Mouse (Mus musculus): ENCODE measurements around the gene Ift43. TPM values are rescaled to one million over a fixed set of nuclear protein-coding genes. Genes with fewer than 3 reads are reported as not detected.
A peak's percentile ranks its signal among the peaks of the same experiment; 100 is the strongest.

The Ift43 gene
- 79.2 and 80.3 TPM in 2 replicates for polyA plus RNA-seq (2014; fragmentation: Nextera tagmentation; extraction: Ambion mirVana)

DNA sequence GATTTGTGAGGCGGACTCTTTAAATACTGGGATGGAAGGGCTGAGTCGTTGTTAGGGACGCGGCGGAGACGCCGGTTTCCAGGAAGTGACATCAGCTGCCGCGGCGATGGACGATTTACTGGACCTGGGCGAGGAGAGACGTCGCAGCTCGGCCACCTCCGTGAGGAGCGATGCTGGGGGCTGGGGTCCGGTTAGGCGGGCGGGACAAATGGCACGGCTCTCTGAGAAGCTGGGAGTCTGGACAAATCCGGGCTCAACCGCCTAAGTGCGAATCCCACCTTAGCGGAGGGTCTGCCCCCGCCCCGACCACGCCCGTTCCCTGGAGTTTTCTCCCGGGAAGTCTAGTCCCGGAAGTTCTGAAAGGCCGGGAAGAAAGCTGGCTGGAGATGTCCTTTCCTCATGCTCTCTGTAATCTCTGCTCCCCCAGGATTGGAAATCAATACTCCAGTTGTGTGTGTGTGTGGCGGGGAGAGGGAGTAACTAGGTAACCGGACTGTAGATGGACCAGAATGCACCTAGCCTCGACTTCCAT, at the start of gene Ift43:
Ift43 (plus strand) TSS at position 61 of the 532 bp plus-strand sequence.
- peak; percentile 89 for DNase-seq (ENCODE audit: low spot score)
- Histone ChIP-seq H3K27ac (replicated peaks; ENCODE audit: low read depth, low read length) (no peak within 1 kb of the TSS), H3K27me3 (replicated peaks; ENCODE audit: control insufficient read depth, insufficient read depth, low read length) (no peaks in the 10 kb centered on the region), H3K4me2 (ENCODE audit: low read depth, low read length) (peak within 1 kb of the TSS; percentile 78), H3K9me3 (ENCODE audit: control insufficient read depth, low read length) (no peaks in the 10 kb centered on the region), H3K4me1 (ENCODE audit: control insufficient read depth, insufficient read depth, low read length) (peaks cover 6% of the 10 kb centered on the region; the same call in 1 of the 2 replicates), H3K4me3 (ENCODE audit: low read depth, low read length) (peak within 1 kb of the TSS; percentile 61), H3K9ac (ENCODE audit: low read depth, low read length) (peak within 1 kb of the TSS; percentile 67), H3K36me3 (ENCODE audit: control insufficient read depth, insufficient read depth, low read length) (peaks cover 12% of the 10 kb centered on the region; the same call in 1 of the 2 replicates)
- peak; percentile 41; the same call in 1 of the 2 replicates for ATAC-seq (ENCODE audit: low read depth)
- under 1% methylated on average over 26 of the region's 35 CpGs for WGBS

DNA sequence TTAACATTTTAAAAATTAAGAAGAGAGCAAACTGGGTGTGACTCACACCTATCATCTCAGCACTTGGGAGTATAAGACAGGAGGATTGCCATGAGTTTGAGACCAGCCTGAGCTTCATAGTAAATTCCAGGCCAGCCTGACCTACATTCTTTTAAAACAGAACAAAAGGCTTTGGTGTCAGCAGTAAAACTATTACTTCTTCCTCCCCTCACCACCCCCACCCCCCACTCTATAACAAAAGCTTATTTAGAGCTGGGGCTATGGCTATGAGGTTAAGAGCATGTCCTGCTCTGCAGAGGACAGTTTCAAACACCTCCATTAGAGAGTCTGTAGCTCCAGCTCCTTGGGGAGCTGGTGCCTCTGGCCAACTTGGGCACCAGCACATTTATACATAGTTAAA, 46.8 kb upstream of the Ift43 start:
- no peak overlapping the region for H3K4me3 ChIP-seq (ENCODE audit: low read depth, low read length)

GRCm38 (mm10) chr12:86036368-86037166, 45.8 kb upstream of the Ift43 start:
- DNase-seq (ENCODE audit: low spot score) (peak; percentile 70), ATAC-seq (ENCODE audit: low read depth) (peak; percentile 71)
- Histone ChIP-seq H3K4me2 (ENCODE audit: low read depth, low read length) (no peak overlapping the region), H3K4me1 (ENCODE audit: control insufficient read depth, insufficient read depth, low read length) (peaks cover 16% of the 10 kb centered on the region; the same call in 1 of the 2 replicates), H3K27me3 (replicated peaks; ENCODE audit: control insufficient read depth, insufficient read depth, low read length) (no peaks in the 10 kb centered on the region), H3K9ac (ENCODE audit: low read depth, low read length) (no peak overlapping the region), H3K36me3 (ENCODE audit: control insufficient read depth, insufficient read depth, low read length) (no peaks in the 10 kb centered on the region), H3K27ac (replicated peaks; ENCODE audit: low read depth, low read length) (peak overlapping the region; percentile 53), H3K9me3 (ENCODE audit: control insufficient read depth, low read length) (no peaks in the 10 kb centered on the region), H3K4me3 (ENCODE audit: low read depth, low read length) (no peak overlapping the region)
- 36% methylated on average over 9 of the region's 9 CpGs for WGBS

More for the DNA sequence above, 46.8 kb upstream of the Ift43 start:
- Histone ChIP-seq H3K27me3 (replicated peaks; ENCODE audit: control insufficient read depth, insufficient read depth, low read length) (no peaks in the 10 kb centered on the region), H3K27ac (replicated peaks; ENCODE audit: low read depth, low read length) (no peak overlapping the region), H3K36me3 (ENCODE audit: control insufficient read depth, insufficient read depth, low read length) (no peaks in the 10 kb centered on the region), H3K9ac (ENCODE audit: low read depth, low read length) (no peak overlapping the region), H3K4me2 (ENCODE audit: low read depth, low read length) (no peak overlapping the region), H3K4me1 (ENCODE audit: control insufficient read depth, insufficient read depth, low read length) (peaks cover 16% of the 10 kb centered on the region; the same call in 1 of the 2 replicates), H3K9me3 (ENCODE audit: control insufficient read depth, low read length) (no peaks in the 10 kb centered on the region)
- ATAC-seq (ENCODE audit: low read depth): no peak
- DNase-seq (ENCODE audit: low spot score): no peak

- Histone ChIP-seq H3K4me1 (ENCODE audit: control insufficient read depth, insufficient read depth, low read length) (peaks cover 16% of the 10 kb centered on the region; the same call in 1 of the 2 replicates), H3K9me3 (ENCODE audit: control insufficient read depth, low read length) (no peaks in the 10 kb centered on the region), H3K36me3 (ENCODE audit: control insufficient read depth, insufficient read depth, low read length) (no peaks in the 10 kb centered on the region), H3K27ac (replicated peaks; ENCODE audit: low read depth, low read length) (peak overlapping the region; percentile 53), H3K27me3 (replicated peaks; ENCODE audit: control insufficient read depth, insufficient read depth, low read length) (no peaks in the 10 kb centered on the region), H3K9ac (ENCODE audit: low read depth, low read length) (no peak overlapping the region; the same call in 1 of the 2 replicates), H3K4me3 (ENCODE audit: low read depth, low read length) (no peak overlapping the region), H3K4me2 (ENCODE audit: low read depth, low read length) (0 out of 2 replicates have a peak overlapping the region, but pooled peaks have one; percentile 23)
- 19% methylated on average over 12 of the region's 12 CpGs for WGBS
- DNase-seq (ENCODE audit: low spot score): peak; percentile 76
- ATAC-seq (ENCODE audit: low read depth): peak; percentile 83
These were observed 45.0 kb upstream of the Ift43 start for GRCm38 (mm10) chr12:86037235-86037921.

DNA sequence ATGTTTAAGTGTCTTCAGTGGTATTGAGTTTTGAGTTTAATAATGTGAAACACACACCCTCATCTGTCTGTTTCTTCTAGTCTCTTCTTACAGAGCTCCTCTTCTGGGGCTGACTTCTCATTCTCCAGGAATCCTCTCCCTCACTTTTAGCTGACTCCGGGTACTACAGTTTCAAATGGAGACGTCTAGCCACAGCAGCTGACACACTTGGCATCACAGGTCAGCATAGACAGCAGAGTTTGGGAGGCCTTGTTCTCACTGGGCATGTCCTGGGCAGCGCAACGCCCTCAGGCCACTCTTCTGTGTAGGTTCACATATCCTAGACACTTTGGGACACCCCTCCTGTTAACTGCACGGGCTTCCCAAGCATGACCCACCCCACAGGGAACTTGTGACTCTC, 43.3 kb upstream of the Ift43 start:
- H3K9me3 ChIP-seq (ENCODE audit: control insufficient read depth, low read length): no peaks in the 10 kb centered on the region
- 61% methylated on average over 5 of the region's 5 CpGs for WGBS
- H3K36me3 ChIP-seq (ENCODE audit: control insufficient read depth, insufficient read depth, low read length): peaks cover 6% of the 10 kb centered on the region; the same call in 1 of the 2 replicates
- H3K27ac ChIP-seq (replicated peaks; ENCODE audit: low read depth, low read length): no peak overlapping the region
- H3K4me3 ChIP-seq (ENCODE audit: low read depth, low read length): no peak overlapping the region
- DNase-seq (ENCODE audit: low spot score): no peak
- H3K9ac ChIP-seq (ENCODE audit: low read depth, low read length): no peak overlapping the region
- H3K27me3 ChIP-seq (replicated peaks; ENCODE audit: control insufficient read depth, insufficient read depth, low read length): no peaks in the 10 kb centered on the region
- H3K4me2 ChIP-seq (ENCODE audit: low read depth, low read length): no peak overlapping the region
- H3K4me1 ChIP-seq (ENCODE audit: control insufficient read depth, insufficient read depth, low read length): peaks cover 16% of the 10 kb centered on the region; the same call in 1 of the 2 replicates
- no peak for ATAC-seq (ENCODE audit: low read depth)

DNA sequence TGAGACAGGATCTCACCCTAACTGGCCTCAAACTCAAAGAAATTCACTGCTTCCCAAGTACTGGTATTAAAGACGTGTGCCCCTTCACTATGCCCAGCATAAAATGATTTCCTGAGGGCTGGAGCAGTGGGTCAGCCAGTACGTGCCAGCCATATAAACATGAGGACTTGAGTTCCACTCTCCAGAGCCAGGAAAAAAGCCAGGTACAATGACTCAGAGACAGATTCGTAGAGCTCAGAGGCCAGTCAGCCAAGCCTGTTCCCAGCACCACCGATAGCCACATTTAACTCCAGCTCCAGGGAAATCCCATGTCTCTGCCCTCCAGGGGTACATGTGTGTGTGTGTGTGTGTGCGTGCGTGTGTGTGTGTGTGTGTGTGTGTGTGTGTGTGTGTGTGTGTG, 42.6 kb upstream of the Ift43 start:
- 95% methylated on average over 6 of the region's 6 CpGs for WGBS
- peaks cover 16% of the 10 kb centered on the region; the same call in 1 of the 2 replicates for H3K4me1 ChIP-seq (ENCODE audit: control insufficient read depth, insufficient read depth, low read length)
- no peak overlapping the region for H3K4me3 ChIP-seq (ENCODE audit: low read depth, low read length)
- H3K9ac ChIP-seq (ENCODE audit: low read depth, low read length): no peak overlapping the region
- no peak overlapping the region for H3K4me2 ChIP-seq (ENCODE audit: low read depth, low read length)
- ATAC-seq (ENCODE audit: low read depth) (no peak), DNase-seq (ENCODE audit: low spot score) (no peak)
- no peaks in the 10 kb centered on the region for H3K9me3 ChIP-seq (ENCODE audit: control insufficient read depth, low read length)
- H3K27ac ChIP-seq (replicated peaks; ENCODE audit: low read depth, low read length): no peak overlapping the region
- H3K36me3 ChIP-seq (ENCODE audit: control insufficient read depth, insufficient read depth, low read length): peaks cover 6% of the 10 kb centered on the region; the same call in 1 of the 2 replicates
- no peaks in the 10 kb centered on the region for H3K27me3 ChIP-seq (replicated peaks; ENCODE audit: control insufficient read depth, insufficient read depth, low read length)

GRCm38 (mm10) chr12:86046141-86046540, 36.2 kb upstream of the Ift43 start:
- WGBS: 82% methylated on average over 5 of the region's 5 CpGs
- H3K9me3 ChIP-seq (ENCODE audit: control insufficient read depth, low read length): no peaks in the 10 kb centered on the region
- ATAC-seq (ENCODE audit: low read depth) (no peak), DNase-seq (ENCODE audit: low spot score) (no peak)
- no peak overlapping the region for H3K4me2 ChIP-seq (ENCODE audit: low read depth, low read length)
- no peak overlapping the region for H3K9ac ChIP-seq (ENCODE audit: low read depth, low read length)
- no peak overlapping the region for H3K4me3 ChIP-seq (ENCODE audit: low read depth, low read length)
- H3K27me3 ChIP-seq (replicated peaks; ENCODE audit: control insufficient read depth, insufficient read depth, low read length): no peaks in the 10 kb centered on the region
- peaks cover 6% of the 10 kb centered on the region; the same call in 1 of the 2 replicates for H3K36me3 ChIP-seq (ENCODE audit: control insufficient read depth, insufficient read depth, low read length)
- H3K4me1 ChIP-seq (ENCODE audit: control insufficient read depth, insufficient read depth, low read length): no peaks in the 10 kb centered on the region
- no peak overlapping the region for H3K27ac ChIP-seq (replicated peaks; ENCODE audit: low read depth, low read length)

GRCm38 (mm10) chr12:86046776-86047175, 35.6 kb upstream of the Ift43 start:
- Histone ChIP-seq H3K9me3 (ENCODE audit: control insufficient read depth, low read length) (no peaks in the 10 kb centered on the region), H3K27me3 (replicated peaks; ENCODE audit: control insufficient read depth, insufficient read depth, low read length) (no peaks in the 10 kb centered on the region), H3K36me3 (ENCODE audit: control insufficient read depth, insufficient read depth, low read length) (peaks cover 6% of the 10 kb centered on the region; the same call in 1 of the 2 replicates), H3K4me2 (ENCODE audit: low read depth, low read length) (no peak overlapping the region), H3K27ac (replicated peaks; ENCODE audit: low read depth, low read length) (no peak overlapping the region), H3K9ac (ENCODE audit: low read depth, low read length) (no peak overlapping the region), H3K4me1 (ENCODE audit: control insufficient read depth, insufficient read depth, low read length) (no peaks in the 10 kb centered on the region), H3K4me3 (ENCODE audit: low read depth, low read length) (no peak overlapping the region)
- no peak for ATAC-seq (ENCODE audit: low read depth)
- 93% methylated on average over 2 of the region's 2 CpGs for WGBS
- no peak for DNase-seq (ENCODE audit: low spot score)
